Mouse (Mus musculus): ENCODE results near the gene Kars.

- TF ChIP-seq POLR2A (IDR thresholded peaks at IDR 0.05; ENCODE audit: insufficient read depth, low read depth, low read length) (no peak), CTCF (IDR thresholded peaks at IDR 0.05; ENCODE audit: insufficient read depth, low read depth, low read length) (no peak)
Observed at GRCm38 (mm10) chr8:111951936-111952335, 59.2 kb downstream of the Kars start.
